Mouse (Mus musculus) erythroblast, embryonic 14.5 days (primary cell): ENCODE measurements around the gene Prickle1. TPM values are rescaled to one million over a fixed set of nuclear protein-coding genes. Genes with fewer than 3 reads are reported as not detected.

Source experiments
- H3K27me3 ChIP-seq: 2 replicates; pipeline ENCODE4 v1.6.1; 2012; ENCODE audit warnings: inconsistent platforms; ENCODE audit not compliant: control insufficient read depth
- H3K36me3 ChIP-seq: 2 replicates; pipeline ENCODE4 v1.6.1; 2012; ENCODE audit warnings: mild to moderate bottlenecking, inconsistent platforms; ENCODE audit not compliant: control insufficient read depth
- H3K4me1 ChIP-seq: 2 replicates; pipeline ENCODE4 v1.6.1; 2012; ENCODE audit warnings: inconsistent platforms; ENCODE audit not compliant: control insufficient read depth
- H3K4me3 ChIP-seq: replicated peaks from 2 replicates; pipeline ENCODE3; 2012; ENCODE audit warnings: moderate library complexity, mild to moderate bottlenecking, inconsistent platforms
- H3K9me3 ChIP-seq: 2 replicates; pipeline ENCODE4 v1.6.1; 2012; ENCODE audit warnings: low read length, inconsistent platforms, mixed read lengths; ENCODE audit not compliant: control insufficient read depth
- GATA1 ChIP-seq: IDR thresholded peaks from 2 replicates; pipeline ENCODE4 v1.6.1; 2012; ENCODE audit warnings: low read length, inconsistent platforms, mixed read lengths
- TAL1 ChIP-seq: IDR thresholded peaks from 3 replicates; pipeline ENCODE4 v1.6.1; 2012; ENCODE audit warnings: low read length, inconsistent platforms, mixed read lengths
- polyA plus RNA-seq: library from polyadenylated mRNA; stranded (reverse); fragments of >175 nt; gene quantifications from 2 replicates; pipeline ENCODE4 v1.2.3, GENCODE M21; 2012

Prickle1 gene
- polyA plus RNA-seq, 1 experiment = 0.02 TPM

DNA sequence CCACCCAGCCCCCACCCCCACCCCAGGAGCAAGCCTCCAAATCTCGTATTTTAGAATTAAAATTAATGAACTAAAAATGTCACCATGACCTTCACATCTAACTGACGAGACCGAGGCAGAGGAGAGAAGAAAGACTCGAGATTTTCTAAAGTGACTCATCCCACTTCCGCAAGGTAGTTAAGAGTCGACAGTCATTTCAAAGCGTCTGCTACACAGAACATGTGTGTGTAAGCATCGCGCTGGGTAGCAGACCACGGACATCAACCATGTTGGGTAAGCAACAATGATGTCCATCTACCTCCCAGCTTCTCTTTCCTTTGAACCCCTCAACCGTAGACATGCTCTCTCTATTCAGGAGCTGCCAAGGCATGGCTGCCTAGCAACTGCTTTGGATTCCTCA lies 12.6 kb downstream of the Prickle1 start:
- Histone ChIP-seq H3K27me3 (no peaks in the 10 kb centered on the region), H3K36me3 (no peaks in the 10 kb centered on the region), H3K4me1 (peaks cover 4% of the 10 kb centered on the region), H3K9me3 (peaks cover 4% of the 10 kb centered on the region; the same call in 1 of the 2 replicates), H3K4me3 (no peak overlapping the region)
- TF ChIP-seq GATA1 = no peak
- TF ChIP-seq TAL1 = no peak

DNA sequence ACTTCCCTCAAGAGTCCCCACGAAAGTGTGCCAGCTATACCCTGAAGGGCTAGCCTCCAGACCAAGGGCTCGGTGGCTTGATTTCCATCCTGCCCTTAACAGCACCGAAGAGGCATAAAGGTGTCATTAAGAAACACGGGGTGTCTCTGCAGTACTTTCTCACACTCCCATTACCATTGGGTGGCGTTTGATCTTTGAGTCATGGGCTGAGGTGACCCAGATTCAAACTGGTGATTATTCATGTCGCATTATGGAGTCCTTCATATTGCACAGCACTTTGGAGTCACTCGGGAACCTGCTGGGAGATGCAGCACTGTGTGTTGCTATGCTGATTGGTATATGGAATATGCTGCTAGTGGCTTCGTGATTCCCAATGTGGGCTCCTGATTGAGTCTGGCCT lies 14.0 kb downstream of the Prickle1 start:
- H3K4me3 ChIP-seq = no peak overlapping the region
- TF ChIP-seq GATA1 (no peak), TAL1 (no peak)
- no peaks in the 10 kb centered on the region for H3K4me1 ChIP-seq
- no peaks in the 10 kb centered on the region for H3K27me3 ChIP-seq
- H3K36me3 ChIP-seq = no peaks in the 10 kb centered on the region
- peaks cover 9% of the 10 kb centered on the region; the same call in 1 of the 2 replicates for H3K9me3 ChIP-seq

DNA sequence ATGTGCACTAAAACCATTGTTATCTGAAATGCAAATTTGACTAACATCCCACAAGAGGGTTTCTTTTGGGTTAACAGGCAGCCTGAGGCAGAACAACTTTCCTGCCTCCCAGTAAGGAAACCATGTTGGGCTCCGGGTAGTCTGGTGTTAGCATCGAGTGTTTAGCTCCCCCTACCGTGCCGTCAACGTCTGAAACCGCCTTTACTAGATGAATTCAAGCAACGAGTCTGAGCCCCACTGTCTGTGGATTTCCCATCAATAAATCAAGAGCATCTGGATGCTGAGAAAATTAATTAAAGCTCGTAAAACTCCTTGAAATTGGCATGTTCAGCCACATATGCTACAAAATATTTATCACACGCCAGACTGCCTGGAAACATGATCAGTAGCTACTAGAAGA lies 15.8 kb downstream of the Prickle1 start:
- H3K9me3 ChIP-seq = peaks cover 9% of the 10 kb centered on the region; the same call in 1 of the 2 replicates
- no peak for TF ChIP-seq TAL1
- no peak for TF ChIP-seq GATA1
- H3K27me3 ChIP-seq = no peaks in the 10 kb centered on the region
- no peaks in the 10 kb centered on the region for H3K4me1 ChIP-seq
- no peaks in the 10 kb centered on the region for H3K36me3 ChIP-seq
- no peak overlapping the region for H3K4me3 ChIP-seq

GRCm38 (mm10) chr15:93579100-93579499 lies 16.6 kb downstream of the Prickle1 start:
- Histone ChIP-seq H3K4me1 (no peaks in the 10 kb centered on the region), H3K27me3 (no peaks in the 10 kb centered on the region), H3K4me3 (no peak overlapping the region), H3K9me3 (peaks cover 9% of the 10 kb centered on the region; the same call in 1 of the 2 replicates), H3K36me3 (no peaks in the 10 kb centered on the region)
- no peak for TF ChIP-seq TAL1

DNA sequence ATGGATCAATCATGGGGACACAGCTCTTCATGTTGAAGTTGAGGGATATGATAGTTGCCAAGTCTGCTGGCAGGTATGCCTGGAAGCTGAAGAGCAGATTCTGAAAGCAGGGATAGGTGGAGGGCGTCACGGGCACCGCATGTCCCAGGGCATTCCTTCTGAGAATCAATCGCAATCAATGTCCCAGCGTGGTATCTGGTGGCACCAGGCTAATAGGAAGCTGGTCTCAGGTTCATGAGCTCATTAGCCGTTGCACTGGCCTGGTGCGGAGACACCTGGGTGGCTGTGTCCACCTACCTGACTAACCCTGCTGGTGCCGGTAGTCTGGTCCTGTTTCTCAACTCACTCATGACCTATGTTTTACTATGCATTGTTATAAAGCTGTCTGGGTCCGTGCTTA lies 19.3 kb downstream of the Prickle1 start:
- H3K4me3 ChIP-seq = no peak overlapping the region
- TF ChIP-seq GATA1 (no peak), TAL1 (no peak)
- no peaks in the 10 kb centered on the region for H3K4me1 ChIP-seq
- no peaks in the 10 kb centered on the region for H3K36me3 ChIP-seq
- H3K27me3 ChIP-seq = no peaks in the 10 kb centered on the region
- peaks cover 9% of the 10 kb centered on the region; the same call in 1 of the 2 replicates for H3K9me3 ChIP-seq

DNA sequence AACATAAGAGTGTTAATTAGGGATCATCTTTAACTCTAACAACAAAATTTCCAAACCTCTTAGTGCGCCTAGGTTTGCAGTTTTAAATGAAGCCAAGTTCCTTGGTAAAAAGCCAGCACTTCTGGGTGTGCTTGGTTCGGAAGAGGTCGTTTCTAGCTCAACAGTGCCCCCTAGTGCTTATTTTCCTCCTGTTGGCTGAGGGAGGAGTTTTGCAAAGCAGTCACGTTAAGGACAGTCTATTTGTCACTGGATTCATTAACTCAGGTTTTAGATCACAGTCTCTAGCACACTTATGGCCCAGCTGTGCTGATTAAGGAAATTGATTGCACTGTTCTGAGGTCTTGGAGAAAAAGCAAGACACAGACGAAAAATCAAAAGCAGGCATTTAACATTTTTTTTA lies 19.8 kb downstream of the Prickle1 start:
- Histone ChIP-seq H3K4me1 (no peaks in the 10 kb centered on the region), H3K9me3 (peaks cover 9% of the 10 kb centered on the region; the same call in 1 of the 2 replicates), H3K27me3 (no peaks in the 10 kb centered on the region), H3K36me3 (no peaks in the 10 kb centered on the region), H3K4me3 (no peak overlapping the region)
- no peak for TF ChIP-seq GATA1
- TF ChIP-seq TAL1 = no peak

- H3K4me3 ChIP-seq = no peak overlapping the region
- no peaks in the 10 kb centered on the region for H3K4me1 ChIP-seq
- no peaks in the 10 kb centered on the region for H3K27me3 ChIP-seq
- no peaks in the 10 kb centered on the region for H3K36me3 ChIP-seq
- H3K9me3 ChIP-seq = peaks cover 3% of the 10 kb centered on the region; the same call in 1 of the 2 replicates
- TF ChIP-seq TAL1 (no peak), GATA1 (no peak)
Measured at GRCm38 (mm10) chr15:93572889-93573288, 22.8 kb downstream of the Prickle1 start.

GRCm38 (mm10) chr15:93570881-93571495 lies 24.7 kb downstream of the Prickle1 start:
- TF ChIP-seq TAL1 (no peak), GATA1 (no peak)
- Histone ChIP-seq H3K36me3 (no peaks in the 10 kb centered on the region), H3K27me3 (no peaks in the 10 kb centered on the region), H3K4me1 (no peaks in the 10 kb centered on the region), H3K4me3 (no peak overlapping the region), H3K9me3 (no peaks in the 10 kb centered on the region)

DNA sequence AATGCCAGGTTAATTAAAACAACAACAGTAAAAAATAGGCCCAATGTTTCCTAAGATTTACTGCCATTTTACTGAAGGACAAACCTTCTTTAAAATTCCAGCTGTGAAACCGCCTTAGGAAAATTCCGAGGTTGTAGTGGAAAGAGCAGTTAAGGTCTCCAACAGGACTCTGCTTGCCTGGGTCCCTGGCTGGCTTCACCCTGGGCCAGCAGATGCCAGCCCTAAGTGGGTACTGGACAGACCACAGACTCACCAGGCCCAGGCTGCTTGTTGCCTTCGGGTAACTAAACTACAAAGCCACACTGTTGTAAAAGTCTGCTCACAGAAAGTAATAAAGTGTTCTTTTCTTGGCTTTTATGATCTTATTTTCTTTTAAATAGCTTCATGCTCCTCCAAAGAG lies 26.8 kb downstream of the Prickle1 start:
- Histone ChIP-seq H3K4me1 (no peaks in the 10 kb centered on the region), H3K36me3 (no peaks in the 10 kb centered on the region), H3K9me3 (no peaks in the 10 kb centered on the region), H3K27me3 (no peaks in the 10 kb centered on the region), H3K4me3 (no peak overlapping the region)
- TF ChIP-seq GATA1 = no peak
- no peak for TF ChIP-seq TAL1
